Mouse (Mus musculus) monocyte, adult 2 months (primary cell): ENCODE data around the gene Cdon.

Source experiments
- DNase-seq, 2 experiments: peaks; one replicate each; pipeline ENCODE4 v3.0.0; 2022; ENCODE audit warnings: low spot score in 2 of 2, low read depth in 1 of 2

The Cdon gene

GRCm38 (mm10) chr9:35493033-35493732 lies 72.3 kb downstream of the Cdon start:
- DNase-seq: no peak

GRCm38 (mm10) chr9:35493733-35494092 lies 72.8 kb downstream of the Cdon start:
- no peak for DNase-seq

GRCm38 (mm10) chr9:35494937-35495336 lies 74.0 kb downstream of the Cdon start:
- DNase-seq: no peak

GRCm38 (mm10) chr9:35495471-35495870 lies 74.5 kb downstream of the Cdon start:
- no peak for DNase-seq

- DNase-seq: no peak
These were observed 79.0 kb downstream of the Cdon start for GRCm38 (mm10) chr9:35499946-35500345.

- DNase-seq: no peak
These were observed 81.6 kb downstream of the Cdon start for GRCm38 (mm10) chr9:35502361-35503000.

- no peak for DNase-seq
These were observed 87.3 kb downstream of the Cdon start for GRCm38 (mm10) chr9:35508234-35508633.

GRCm38 (mm10) chr9:35513900-35514299 lies 93.0 kb downstream of the Cdon start:
- no peak for DNase-seq

GRCm38 (mm10) chr9:35516182-35516581 lies 95.3 kb downstream of the Cdon start:
- no peak for DNase-seq

GRCm38 (mm10) chr9:35516711-35517110 lies 95.8 kb downstream of the Cdon start:
- DNase-seq: no peak

GRCm38 (mm10) chr9:35518169-35518568 lies 97.2 kb downstream of the Cdon start, which contains the start of gene Gm1113:
Gm1113 (minus strand) TSS chr9:35518269.
- no peak for DNase-seq

- no peak for DNase-seq
These were observed 99.9 kb downstream of the Cdon start for GRCm38 (mm10) chr9:35520631-35521348.

- DNase-seq: no peak
These were observed 101.3 kb downstream of the Cdon start for GRCm38 (mm10) chr9:35522241-35522640.

- no peak for DNase-seq
These were observed 102.0 kb downstream of the Cdon start for GRCm38 (mm10) chr9:35522821-35523515.

- DNase-seq: no peak
These were observed 102.6 kb downstream of the Cdon start for GRCm38 (mm10) chr9:35523541-35523940.

GRCm38 (mm10) chr9:35523941-35524411 lies 103.0 kb downstream of the Cdon start:
- DNase-seq: no peak

GRCm38 (mm10) chr9:35529141-35529540 lies 108.2 kb downstream of the Cdon start:
- DNase-seq: no peak

GRCm38 (mm10) chr9:35529796-35530195 lies 108.9 kb downstream of the Cdon start:
- DNase-seq: no peak

- DNase-seq: no peak
These were observed 112.3 kb downstream of the Cdon start for GRCm38 (mm10) chr9:35533266-35533665.

GRCm38 (mm10) chr9:35535110-35535509 lies 114.2 kb downstream of the Cdon start:
- no peak for DNase-seq

GRCm38 (mm10) chr9:35535876-35536275 lies 114.9 kb downstream of the Cdon start:
- DNase-seq: no peak
